Mouse (Mus musculus) bone marrow macrophage, adult 2 months (primary cell): ENCODE measurements at regions not wholly inside any gene's neighbourhood (a gene's known extent, or its start where the extent isn't known, plus 50 kb on each side); places are given as distances from the start of the nearest gene placed in this dataset.

Experiments used
- H3K27ac ChIP-seq: 2 replicates; pipeline ENCODE4 v1.5.1; 2012; ENCODE audit warnings: low read depth, low read length; ENCODE audit not compliant: insufficient read depth
- H3K4me1 ChIP-seq: 2 replicates; pipeline ENCODE4 v1.6.1; 2012; ENCODE audit warnings: low read length; ENCODE audit not compliant: control insufficient read depth, insufficient read depth
- H3K4me3 ChIP-seq: 2 replicates; pipeline ENCODE4 v1.5.1; 2012; ENCODE audit warnings: mild to moderate bottlenecking, low read length, moderate library complexity; ENCODE audit not compliant: insufficient read depth
- CTCF ChIP-seq: IDR thresholded peaks from 2 replicates; pipeline ENCODE4 v1.5.1; 2012; ENCODE audit warnings: low read depth, mild to moderate bottlenecking, low read length, moderate library complexity
- POLR2A ChIP-seq: IDR thresholded peaks from 2 replicates; pipeline ENCODE4 v1.6.1; 2012; ENCODE audit warnings: mild to moderate bottlenecking, low read depth, low read length, borderline replicate concordance

GRCm38 (mm10) chr11:44153576-44153975, 246.3 kb upstream of the Il12b start:
- TF ChIP-seq POLR2A = no peak
- no peak for TF ChIP-seq CTCF
- Histone ChIP-seq H3K4me1 (no peaks in the 10 kb centered on the region), H3K27ac (no peak overlapping the region), H3K4me3 (no peak overlapping the region)

GRCm38 (mm10) chr11:44155591-44155990, 244.3 kb upstream of the Il12b start:
- no peak overlapping the region for H3K4me3 ChIP-seq
- no peaks in the 10 kb centered on the region for H3K4me1 ChIP-seq
- H3K27ac ChIP-seq = no peak overlapping the region
- TF ChIP-seq POLR2A (no peak), CTCF (no peak)

- H3K27ac ChIP-seq = no peak overlapping the region
- H3K4me1 ChIP-seq = no peaks in the 10 kb centered on the region
- TF ChIP-seq CTCF (no peak), POLR2A (no peak)
- no peak overlapping the region for H3K4me3 ChIP-seq
These were observed 243.8 kb upstream of the Il12b start for GRCm38 (mm10) chr11:44156081-44156480.

GRCm38 (mm10) chr11:44156490-44157345, 243.1 kb upstream of the Il12b start:
- no peak for TF ChIP-seq POLR2A
- TF ChIP-seq CTCF = no peak
- no peak overlapping the region for H3K27ac ChIP-seq
- no peaks in the 10 kb centered on the region for H3K4me1 ChIP-seq
- no peak overlapping the region for H3K4me3 ChIP-seq

- TF ChIP-seq POLR2A (no peak), CTCF (no peak)
- Histone ChIP-seq H3K4me3 (no peak overlapping the region), H3K27ac (no peak overlapping the region), H3K4me1 (no peaks in the 10 kb centered on the region)
These were observed 241.6 kb upstream of the Il12b start for GRCm38 (mm10) chr11:44158236-44158635.

- Histone ChIP-seq H3K27ac (no peak overlapping the region), H3K4me3 (no peak overlapping the region), H3K4me1 (no peaks in the 10 kb centered on the region)
- TF ChIP-seq CTCF (no peak), POLR2A (no peak)
These were observed 238.0 kb upstream of the Il12b start for GRCm38 (mm10) chr11:44161734-44162418.

GRCm38 (mm10) chr11:44163049-44163448, 236.8 kb upstream of the Il12b start:
- no peaks in the 10 kb centered on the region for H3K4me1 ChIP-seq
- no peak overlapping the region for H3K27ac ChIP-seq
- TF ChIP-seq CTCF (no peak), POLR2A (no peak)
- H3K4me3 ChIP-seq = no peak overlapping the region

- TF ChIP-seq CTCF = no peak
- no peak for TF ChIP-seq POLR2A
- Histone ChIP-seq H3K4me1 (no peaks in the 10 kb centered on the region), H3K27ac (no peak overlapping the region), H3K4me3 (no peak overlapping the region)
These were observed 236.1 kb upstream of the Il12b start for GRCm38 (mm10) chr11:44163748-44164147.

- no peak overlapping the region for H3K27ac ChIP-seq
- H3K4me1 ChIP-seq = no peaks in the 10 kb centered on the region
- no peak overlapping the region for H3K4me3 ChIP-seq
- TF ChIP-seq POLR2A (no peak), CTCF (no peak)
These were observed 235.7 kb upstream of the Il12b start for GRCm38 (mm10) chr11:44164186-44164585.
